Mouse (Mus musculus) cerebellum, postnatal 4 days (tissue): ENCODE data around the gene Eva1c.

ENCODE experiments used
- DNase-seq, 2 experiments: peaks; one replicate each; pipeline ENCODE4 v3.0.0; 2022; ENCODE audit warnings: low spot score in 2 of 2, mixed read lengths in 1 of 2

The Eva1c gene

DNA sequence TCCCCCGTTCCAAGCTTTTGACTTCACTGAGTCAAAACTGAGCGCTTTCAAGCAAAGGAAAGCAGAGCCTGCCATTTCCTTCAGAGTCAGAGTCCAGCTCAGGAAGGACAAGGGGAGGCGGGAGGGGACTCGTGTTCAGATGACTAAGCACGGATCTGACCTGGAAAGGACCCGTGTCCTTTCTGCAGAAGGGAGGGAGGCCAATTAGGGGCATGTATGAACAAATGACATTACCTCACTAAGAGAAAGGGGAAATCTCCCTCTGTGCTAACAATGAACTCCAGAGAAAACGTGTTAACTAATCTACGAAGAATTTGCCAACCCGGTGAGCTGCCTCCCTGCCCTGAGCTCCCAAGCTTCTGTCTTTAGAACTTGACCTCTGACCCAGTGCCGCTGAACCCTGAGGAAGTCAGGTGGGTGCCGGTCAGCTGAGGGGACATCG is 89.5 kb downstream of the Eva1c start:
- DNase-seq: no peak

- DNase-seq: no peak
Measured at GRCm38 (mm10) chr16:90917156-90917555, 90.6 kb downstream of the Eva1c start.

- peak in 1 of 2 experiments; percentile 49 for DNase-seq
Measured at GRCm38 (mm10) chr16:90921471-90922159, 95.1 kb downstream of the Eva1c start.

GRCm38 (mm10) chr16:90924606-90925370 is 98.3 kb downstream of the Eva1c start:
- no peak for DNase-seq

- peak; percentile 65 to 77 for DNase-seq
Measured at GRCm38 (mm10) chr16:90925461-90925860, 98.9 kb downstream of the Eva1c start.

DNA sequence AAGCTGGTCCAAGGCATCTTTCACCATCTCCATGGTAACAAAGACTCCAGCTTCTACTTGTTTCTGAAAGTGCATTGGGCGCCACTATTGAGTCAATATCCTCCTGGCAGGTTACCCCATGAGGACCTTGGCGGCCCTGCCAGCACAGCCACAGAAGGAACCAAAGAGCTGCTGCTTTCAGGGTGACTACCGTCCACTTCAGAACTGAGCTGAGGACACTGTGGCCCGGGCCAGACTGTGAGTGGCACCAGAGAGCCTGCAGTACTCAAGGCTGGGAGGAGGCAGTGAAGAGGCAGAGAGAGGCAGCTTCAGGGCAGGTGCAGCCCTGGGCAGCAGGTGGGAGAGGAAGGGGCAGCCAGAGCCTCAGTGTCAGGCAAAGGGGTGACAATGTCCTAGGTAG is 100.9 kb downstream of the Eva1c start:
- DNase-seq: no peak

GRCm38 (mm10) chr16:90933534-90934176 is 107.1 kb downstream of the Eva1c start:
- DNase-seq: no peak

GRCm38 (mm10) chr16:90934193-90934686 is 107.7 kb downstream of the Eva1c start:
- peak in 1 of 2 experiments; percentile 57 for DNase-seq

DNA sequence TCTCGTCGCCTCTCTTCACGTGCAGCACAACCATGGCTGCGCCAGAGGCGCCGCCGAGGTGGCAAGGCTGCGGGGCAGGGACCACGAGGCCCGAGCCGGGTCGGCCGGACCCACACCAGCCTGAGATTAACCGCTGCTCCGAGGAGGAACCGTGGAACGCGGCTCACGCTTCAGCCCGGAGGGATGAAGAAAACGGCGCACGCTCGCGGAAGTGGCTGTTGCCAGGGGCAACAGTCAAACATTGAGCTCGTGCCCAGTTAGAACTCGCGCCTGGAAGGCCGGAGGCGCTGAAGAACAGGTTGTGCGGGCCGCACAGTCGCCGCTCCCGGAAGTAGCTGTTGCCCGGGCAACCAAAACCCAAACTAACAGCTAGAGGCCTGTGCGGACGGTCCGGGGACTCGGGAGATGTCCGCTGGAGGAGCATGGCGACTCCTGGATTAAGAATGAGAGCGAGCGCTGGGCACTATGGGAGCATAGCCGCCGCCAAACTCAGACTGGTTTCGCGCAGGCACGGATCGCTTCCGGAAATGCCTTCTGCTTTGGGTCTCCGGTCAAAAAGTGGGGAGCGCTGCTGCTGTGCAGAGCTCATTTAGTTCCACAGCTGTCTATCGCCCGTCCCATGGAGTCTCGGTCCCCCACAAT is 108.3 kb downstream of the Eva1c start, which contains the start of gene Cfap298:
Gene Cfap298, minus strand, starts transcription at position 428 of the 642 bp plus-strand sequence.
- peak; percentile 77 to 92 for DNase-seq

- no peak for DNase-seq
Measured at GRCm38 (mm10) chr16:90941246-90941645, 114.7 kb downstream of the Eva1c start.

DNA sequence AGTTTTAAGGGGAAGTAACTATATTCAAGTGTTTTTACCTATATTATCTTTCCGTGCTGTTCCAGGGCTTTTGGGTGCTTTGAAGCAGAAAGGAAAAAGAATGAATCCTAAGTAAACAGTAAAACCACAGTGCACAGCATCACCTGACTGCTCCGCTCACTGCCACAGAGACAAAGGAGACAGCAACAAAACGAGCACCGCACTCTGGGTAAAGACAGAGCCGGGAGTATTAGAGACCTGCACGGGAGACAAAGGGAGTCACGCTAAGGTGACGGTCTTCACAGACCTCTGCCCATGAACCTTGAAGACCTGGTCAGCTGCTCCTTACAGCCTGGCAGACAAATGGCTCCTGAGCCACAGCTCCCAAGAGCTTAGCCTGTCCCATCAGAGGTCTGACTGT is 120.5 kb downstream of the Eva1c start:
- DNase-seq: no peak

GRCm38 (mm10) chr16:90950354-90950963 is 123.9 kb downstream of the Eva1c start:
- no peak for DNase-seq

DNA sequence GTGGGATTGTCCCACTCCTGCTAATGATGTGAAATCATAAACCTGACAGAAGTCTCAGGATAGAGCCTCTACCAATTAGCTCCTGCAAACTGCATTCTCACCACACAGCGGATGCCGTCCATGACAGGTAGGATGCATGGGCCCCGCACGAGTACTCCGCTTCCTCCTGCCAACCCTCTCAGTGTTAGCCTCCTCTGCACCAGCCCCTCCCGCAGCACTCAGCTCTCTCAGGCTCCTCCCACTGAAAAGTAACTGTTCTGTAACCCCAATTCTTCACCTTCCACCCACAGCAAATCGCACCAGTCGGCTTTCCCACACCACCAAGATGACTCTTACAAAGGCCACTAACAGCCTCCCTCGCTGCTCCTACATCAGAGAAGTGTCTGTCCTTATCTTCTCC is 126.6 kb downstream of the Eva1c start:
- DNase-seq: no peak

GRCm38 (mm10) chr16:90953770-90954169 is 127.3 kb downstream of the Eva1c start:
- DNase-seq: no peak
